Mouse (Mus musculus) left cerebral cortex, adult 2 months (tissue): ENCODE data around the gene Nr1i3. TPM values are rescaled to one million over a fixed set of nuclear protein-coding genes. Genes with fewer than 3 reads are reported as not detected.

ENCODE experiments used
- DNase-seq, 2 experiments: peaks; one replicate each; pipeline ENCODE4 v3.0.0; 2021 to 2022; ENCODE audit warnings: low spot score in 2 of 2, mixed read lengths in 1 of 2; ENCODE audit errors: extremely low spot score in 1 of 2
- H3K27ac ChIP-seq: fragments of 200-600 bp; 2 replicates; pipeline ENCODE4 v1.8.1; 2022
- H3K4me3 ChIP-seq: fragments of 200-600 bp; 2 replicates; pipeline ENCODE4 v1.8.1; 2022
- CTCF ChIP-seq: fragments of 200-600 bp; IDR thresholded peaks from 2 replicates; pipeline ENCODE4 v1.8.1; 2022; ENCODE audit warnings: antibody characterized with exemption, mild to moderate bottlenecking, moderate library complexity
- intact Hi-C: fragments of 180-260 bp; cut with DNase I; formaldehyde crosslinking; loops from one replicate; pipeline ENCODE4 v1.15.1; 2025
- total RNA-seq, 2 experiments: library from RNA; stranded (reverse); gene quantifications; 2 replicates each; pipeline ENCODE4 v1.2.3; 2021

Gene Nr1i3
- total RNA-seq, 2 experiments from 2014 or later, result 0.19 to 0.23 TPM

- DNase-seq, result no peak
- intact Hi-C loops, result no loop called here
- H3K4me3 ChIP-seq, result no peak overlapping the region
- TF ChIP-seq CTCF, result no peak
- peak overlapping the region; percentile 86 for H3K27ac ChIP-seq
These were observed 34.8 kb downstream of the Nr1i3 start for GRCm38 (mm10) chr1:171248386-171249226.

- intact Hi-C loops, result no loop called here
- peak; percentile 49 to 58 for DNase-seq
- TF ChIP-seq CTCF, result no peak
- Histone ChIP-seq H3K27ac (peak within 1 kb of the TSS; percentile 37), H3K4me3 (peak within 1 kb of the TSS; percentile 39)
These were observed 36.3 kb downstream of the Nr1i3 start, which contains the start of gene Adamts4 for GRCm38 (mm10) chr1:171249913-171250600. TSS of gene Adamts4 (plus strand) at chr1:171250421.

- intact Hi-C loops, result no loop called here
- TF ChIP-seq CTCF, result no peak
- DNase-seq, result no peak
- peak within 1 kb of the TSS; percentile 37 for H3K27ac ChIP-seq
- peak within 1 kb of the TSS; percentile 39 for H3K4me3 ChIP-seq
These were observed 37.2 kb downstream of the Nr1i3 start, which contains the start of gene Ndufs2 for GRCm38 (mm10) chr1:171250680-171251593. TSS of gene Ndufs2 (minus strand) at chr1:171251388.

GRCm38 (mm10) chr1:171251594-171252324 is 38.0 kb downstream of the Nr1i3 start:
- intact Hi-C loops, result no loop called here
- TF ChIP-seq CTCF, result no peak
- peak overlapping the region; percentile 39 for H3K4me3 ChIP-seq
- peak overlapping the region; percentile 37 for H3K27ac ChIP-seq
- DNase-seq, result no peak

- Histone ChIP-seq H3K27ac (peak overlapping the region; percentile 37), H3K4me3 (no peak overlapping the region; the same call in 1 of the 2 replicates)
- intact Hi-C loops, result no loop called here
- TF ChIP-seq CTCF, result no peak
- DNase-seq, result no peak
These were observed 38.6 kb downstream of the Nr1i3 start for GRCm38 (mm10) chr1:171252415-171252814.

GRCm38 (mm10) chr1:171256095-171256818 is 42.5 kb downstream of the Nr1i3 start:
- DNase-seq, result no peak
- Histone ChIP-seq H3K4me3 (no peak overlapping the region), H3K27ac (no peak overlapping the region)
- TF ChIP-seq CTCF, result peak; percentile 8; the same call in 1 of the 2 replicates
- intact Hi-C loops, result loop anchor here (2.0 kb wide), 3 partner anchors 33 to 145 kb away; partner anchors contain the start of gene Tomm40l

GRCm38 (mm10) chr1:171256937-171257548 is 43.3 kb downstream of the Nr1i3 start:
- no peak overlapping the region for H3K27ac ChIP-seq
- DNase-seq, result peak; percentile 47 to 57
- TF ChIP-seq CTCF, result peak; percentile 93
- H3K4me3 ChIP-seq, result no peak overlapping the region
- intact Hi-C loops, result loop anchor here (2.0 kb wide), 3 partner anchors 34 to 146 kb away; partner anchors contain the start of gene Tomm40l

GRCm38 (mm10) chr1:171257781-171258180 is 44.0 kb downstream of the Nr1i3 start:
- no peak for DNase-seq
- TF ChIP-seq CTCF, result no peak
- Histone ChIP-seq H3K27ac (no peak overlapping the region), H3K4me3 (no peak overlapping the region)
- intact Hi-C loops, result loop anchor here (2.0 kb wide), 3 partner anchors 35 to 147 kb away; partner anchors contain the start of gene Tomm40l

- no peak for DNase-seq
- TF ChIP-seq CTCF, result no peak
- intact Hi-C loops, result no loop called here
- H3K4me3 ChIP-seq, result no peak overlapping the region
- no peak overlapping the region for H3K27ac ChIP-seq
These were observed 45.2 kb downstream of the Nr1i3 start for GRCm38 (mm10) chr1:171258921-171259320.

GRCm38 (mm10) chr1:171260316-171260715 is 46.5 kb downstream of the Nr1i3 start:
- no peak overlapping the region for H3K27ac ChIP-seq
- intact Hi-C loops, result no loop called here
- H3K4me3 ChIP-seq, result no peak overlapping the region
- no peak for TF ChIP-seq CTCF
- no peak for DNase-seq
